Mouse (Mus musculus): Measurements from ENCODE around the gene Shroom1.
"Not testable (repeated sequence)": the region's sequence is repeated elsewhere in the genome, so short reads cannot be mapped to it uniquely, and the experiment has no call there.

The Shroom1 gene

GRCm38 (mm10) chr11:53456474-53457371 lies at the start of gene Shroom1, which contains the start of gene Gm10447:
Gene Shroom1, plus strand, starts transcription at chr11:53457205.
Gene Gm10447, minus strand, starts transcription at chr11:53457110.
- peak; percentile 63 for DNase-seq (ENCODE audit: low spot score)

DNA sequence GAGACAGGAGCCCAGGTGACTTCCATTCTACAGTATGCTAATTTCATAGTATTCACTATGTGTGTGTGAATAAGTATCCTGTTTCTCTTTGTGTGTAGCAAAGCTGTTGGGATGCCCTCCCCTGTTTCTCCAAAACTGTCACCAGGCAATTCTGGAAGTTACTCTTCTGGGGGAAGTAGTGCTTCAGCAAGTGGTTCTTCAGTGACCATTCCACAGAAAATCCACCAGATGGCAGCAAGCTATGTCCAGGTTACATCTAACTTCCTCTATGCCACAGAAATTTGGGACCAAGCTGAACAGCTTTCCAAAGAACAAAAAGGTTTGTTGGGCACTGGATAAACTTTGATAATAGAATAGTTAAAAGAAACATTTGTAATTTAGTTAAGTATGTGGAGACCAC lies 45.3 kb upstream of the Shroom1 start:
- no peak for DNase-seq (ENCODE audit: low spot score)

DNA sequence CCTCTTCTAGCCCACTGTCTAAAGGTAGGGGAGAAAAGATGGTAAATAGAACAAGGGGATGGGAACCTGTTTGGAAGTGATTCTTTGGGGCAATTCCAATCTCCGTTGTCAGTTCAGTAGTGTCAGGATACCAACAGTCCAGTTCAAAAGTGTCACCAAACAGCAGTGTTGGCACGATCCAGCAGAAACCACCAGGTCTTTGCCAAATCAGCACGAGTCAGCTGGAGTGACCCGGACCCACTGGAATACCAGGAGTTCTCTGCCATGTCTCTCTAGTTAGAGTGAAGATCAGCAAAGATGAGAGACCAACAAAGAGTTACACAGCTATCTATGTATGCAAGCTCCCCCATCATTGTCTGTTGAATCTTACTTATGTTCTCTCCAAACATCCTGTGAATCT lies 43.1 kb upstream of the Shroom1 start:
- DNase-seq (ENCODE audit: low spot score): no peak

DNA sequence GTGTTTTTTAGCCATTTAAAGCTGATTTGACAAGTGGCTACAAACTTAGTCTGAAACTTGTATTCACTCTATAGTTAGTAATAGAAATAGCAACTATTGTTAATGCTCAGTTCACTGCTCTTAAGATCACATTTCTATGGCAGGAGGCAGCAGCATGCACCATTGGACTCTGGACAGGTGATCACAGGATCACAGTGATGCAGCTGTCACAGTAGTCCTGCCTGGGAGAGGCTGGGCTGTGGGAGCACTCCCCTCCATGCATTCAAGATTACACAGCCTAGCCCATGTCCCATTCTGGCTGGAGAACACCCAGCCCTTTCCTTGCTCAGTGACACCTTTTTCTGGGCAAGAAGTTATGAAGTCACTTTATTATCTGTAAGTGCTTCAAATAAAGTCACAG lies 39.0 kb upstream of the Shroom1 start:
- no peak for DNase-seq (ENCODE audit: low spot score)

DNA sequence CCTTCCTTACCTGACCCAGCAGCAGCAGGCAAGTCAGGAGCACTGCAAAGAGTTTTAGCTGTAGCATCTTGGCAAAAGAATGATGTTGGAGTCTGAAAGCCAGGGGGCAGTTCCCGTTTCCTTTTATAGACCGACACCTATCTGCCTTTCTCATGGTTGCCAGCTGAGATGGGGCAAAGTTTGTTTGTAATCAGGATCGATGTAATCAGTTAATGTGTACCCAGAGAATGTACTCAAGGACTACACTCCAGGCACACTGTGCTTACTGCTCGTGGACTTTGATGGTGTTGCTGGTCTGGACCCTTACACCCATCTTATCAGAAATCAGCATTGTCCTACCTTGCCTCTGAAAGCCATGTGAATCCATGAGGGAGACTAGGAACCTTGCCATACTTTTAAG lies 34.0 kb upstream of the Shroom1 start, which contains the start of gene Leap2:
Gene Leap2 (minus strand): TSS at position 135 of the 400 bp plus-strand sequence.
- no peak for DNase-seq (ENCODE audit: low spot score)

DNA sequence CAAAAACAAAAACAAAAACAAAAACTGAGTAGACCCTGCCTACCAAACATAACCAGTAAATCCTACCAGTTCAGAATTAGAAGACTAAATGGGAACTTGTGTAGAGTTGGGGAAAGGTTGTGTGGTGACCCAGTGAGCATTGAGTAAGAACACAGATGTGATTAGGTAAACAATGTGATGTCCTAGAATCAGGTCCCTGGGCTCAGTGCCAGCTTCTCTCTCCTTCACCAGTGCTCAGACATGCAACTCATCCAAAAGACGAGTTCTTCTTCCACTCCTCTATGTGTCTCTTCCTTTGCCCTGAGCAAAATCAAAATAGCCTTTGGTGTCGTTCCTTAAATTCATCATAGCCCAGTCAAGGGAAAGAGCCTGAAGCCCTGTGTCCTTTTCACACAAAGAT lies 32.2 kb upstream of the Shroom1 start:
- DNase-seq (ENCODE audit: low spot score): no peak

DNA sequence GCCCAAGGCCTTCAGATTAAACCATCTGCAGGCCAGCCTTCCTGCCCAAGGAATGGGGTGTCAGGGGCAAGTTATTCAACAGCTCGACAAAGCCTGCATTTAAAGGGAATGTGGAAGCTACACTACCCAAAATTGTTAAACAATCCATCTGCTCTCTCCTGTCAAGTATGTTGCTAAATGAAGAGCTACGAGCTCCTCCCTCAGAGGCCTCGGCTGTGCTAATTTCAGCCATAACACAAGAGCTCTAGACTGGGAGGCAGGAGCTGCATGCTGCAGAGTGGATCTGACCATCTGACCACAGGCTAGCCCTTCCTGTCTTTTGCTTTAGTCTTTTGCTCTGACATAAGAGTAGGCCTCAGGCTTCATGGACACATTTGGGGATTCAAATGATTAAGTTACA lies 31.8 kb upstream of the Shroom1 start:
- DNase-seq (ENCODE audit: low spot score): no peak

DNA sequence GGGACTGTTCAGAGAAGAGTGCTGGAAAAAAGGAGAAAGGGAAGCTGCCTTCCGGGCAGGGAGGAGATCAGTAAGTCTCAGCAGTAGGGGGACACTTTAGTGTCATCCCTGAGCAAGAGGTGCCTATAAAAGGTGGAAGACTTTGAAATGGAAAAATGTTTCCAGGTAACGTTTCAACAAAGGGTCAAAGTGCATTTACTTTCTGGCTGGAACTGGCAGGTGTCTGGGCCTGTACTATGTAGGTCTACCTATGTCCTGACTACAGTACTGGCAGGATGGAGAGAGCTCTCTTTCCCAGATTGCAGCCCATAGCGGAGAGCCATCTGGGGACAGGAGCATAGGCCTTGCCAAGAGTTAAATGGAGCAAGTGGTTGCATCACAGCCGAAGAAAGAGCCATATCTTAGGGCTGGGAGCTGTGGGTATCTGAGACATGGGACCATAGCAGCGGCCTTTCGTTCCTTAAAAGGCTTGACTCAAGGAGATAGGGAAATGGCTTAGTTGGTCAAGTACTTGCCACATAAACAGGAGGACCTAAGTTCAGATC lies 31.2 kb upstream of the Shroom1 start:
- no peak for DNase-seq (ENCODE audit: low spot score)

DNA sequence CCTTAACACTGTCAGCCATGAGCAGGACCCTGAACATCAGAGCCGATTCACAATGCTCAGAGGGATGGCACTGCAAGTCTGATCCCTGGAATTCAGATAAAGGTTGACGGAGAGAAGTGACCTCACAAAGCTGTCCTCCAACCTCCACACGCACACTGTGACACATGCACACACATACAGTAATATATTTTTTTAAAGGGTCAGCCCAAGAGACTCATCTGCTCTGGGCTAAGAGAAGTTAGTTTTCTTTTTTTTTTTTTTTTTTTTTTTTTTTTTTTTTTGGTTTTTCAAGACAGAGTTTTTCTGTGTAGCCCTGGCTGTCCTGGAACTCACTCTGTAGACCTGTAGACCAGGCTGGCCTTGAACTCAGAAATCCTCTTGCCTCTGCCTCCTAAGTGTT lies 30.1 kb upstream of the Shroom1 start:
- DNase-seq (ENCODE audit: low spot score): not testable (repeated sequence)

DNA sequence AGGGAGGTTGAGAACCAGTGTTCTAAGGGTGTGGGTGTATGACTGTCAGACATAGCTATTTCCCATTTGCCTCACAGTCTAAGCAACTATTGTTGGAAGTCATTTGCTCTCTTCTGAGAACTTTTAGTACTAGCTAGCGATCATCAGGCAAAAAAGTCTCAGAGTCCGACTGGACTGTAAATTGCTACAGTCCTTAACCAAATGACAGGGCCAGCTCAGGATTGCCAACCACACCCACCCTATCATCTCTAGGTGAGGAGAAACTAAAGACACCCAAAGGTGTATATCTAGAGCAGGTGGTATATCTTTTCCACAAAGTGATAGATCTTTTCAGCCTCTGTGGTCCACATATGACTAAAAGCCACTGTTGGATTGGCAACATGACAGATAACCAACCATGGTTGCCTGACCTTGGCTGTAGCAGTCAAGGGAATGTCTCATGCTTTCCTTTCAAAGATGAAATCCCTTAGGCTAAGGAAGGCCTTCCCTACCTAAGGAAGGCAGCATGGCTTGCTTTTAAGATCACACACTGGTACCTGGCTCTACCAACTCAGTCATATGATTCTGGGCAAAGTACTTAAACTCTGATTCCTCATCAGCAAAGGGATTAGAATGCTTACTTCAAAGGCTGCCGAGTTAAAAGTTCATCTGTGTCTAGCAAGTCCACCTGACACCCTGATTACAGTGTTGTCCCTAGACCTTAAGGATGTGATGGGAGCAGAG lies 28.9 kb upstream of the Shroom1 start:
- no peak for DNase-seq (ENCODE audit: low spot score)

DNA sequence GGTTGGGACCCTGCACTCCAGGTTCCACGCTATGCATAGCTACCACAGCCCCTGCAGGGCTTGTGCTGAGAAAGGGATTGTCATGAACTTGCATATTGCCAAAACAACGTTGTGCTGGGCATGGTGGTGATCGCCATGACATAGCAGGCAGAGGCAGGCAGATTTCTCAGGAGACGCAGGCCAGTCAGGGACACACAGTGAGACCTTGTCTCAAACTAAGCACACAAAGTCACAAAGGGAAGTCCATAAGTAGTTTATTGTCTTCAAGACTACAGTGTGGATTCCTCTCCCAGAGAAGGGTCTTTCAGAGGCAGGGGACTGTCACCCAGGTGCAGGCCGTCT lies 28.3 kb upstream of the Shroom1 start:
- DNase-seq (ENCODE audit: low spot score): no peak

DNA sequence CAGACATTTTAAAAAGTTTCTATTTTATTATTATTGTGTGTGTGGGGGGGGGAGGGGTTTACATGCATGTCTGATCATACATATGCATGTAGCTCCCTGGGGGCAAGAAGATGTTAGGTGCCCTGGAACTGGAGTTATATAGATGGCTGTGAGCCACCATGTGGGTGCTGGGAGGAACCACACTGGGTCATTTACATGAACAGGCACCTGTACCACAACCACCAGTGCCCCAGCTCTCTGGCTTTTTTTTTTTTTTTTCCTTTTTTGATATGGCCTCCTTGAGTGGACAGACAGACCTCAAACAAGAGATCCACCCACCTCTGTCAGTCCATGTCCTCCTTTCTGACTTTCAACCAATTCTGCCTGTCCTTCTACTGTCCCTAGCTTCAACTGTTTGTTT lies 27.8 kb upstream of the Shroom1 start:
- DNase-seq (ENCODE audit: low spot score): no peak

- DNase-seq (ENCODE audit: low spot score): no peak
These were observed 26.7 kb upstream of the Shroom1 start for GRCm38 (mm10) chr11:53430300-53430669.

GRCm38 (mm10) chr11:53430670-53431346 lies 26.2 kb upstream of the Shroom1 start, which contains the start of the genes Uqcrq and Gdf9:
Gene Uqcrq, minus strand, starts transcription at chr11:53430831.
Gene Gdf9, plus strand, starts transcription at chr11:53431023.
- peak; percentile 99 for DNase-seq (ENCODE audit: low spot score)

GRCm38 (mm10) chr11:53431347-53432056 lies 25.5 kb upstream of the Shroom1 start:
- no peak for DNase-seq (ENCODE audit: low spot score)

DNA sequence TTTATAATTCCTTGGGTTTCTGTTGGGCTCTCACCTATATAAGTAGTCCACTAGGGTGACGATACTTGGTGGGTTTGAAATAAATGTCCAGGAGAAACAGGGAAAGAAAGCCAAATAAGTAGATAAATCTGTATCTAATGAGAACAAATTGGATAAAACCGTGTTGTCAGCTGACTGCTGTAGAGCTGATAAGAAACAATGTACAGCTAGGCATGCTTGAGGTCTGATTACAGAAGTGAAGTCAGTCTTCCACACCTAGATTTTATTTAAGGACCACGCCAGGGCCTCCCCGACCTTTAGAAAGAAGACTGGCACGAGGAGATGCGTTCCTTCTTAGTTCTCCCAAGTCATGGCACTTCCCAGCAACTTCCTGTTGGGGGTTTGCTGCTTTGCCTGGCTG lies 23.9 kb upstream of the Shroom1 start:
- DNase-seq (ENCODE audit: low spot score): no peak

GRCm38 (mm10) chr11:53435504-53435903 lies 21.5 kb upstream of the Shroom1 start:
- DNase-seq (ENCODE audit: low spot score): no peak

GRCm38 (mm10) chr11:53436338-53436737 lies 20.7 kb upstream of the Shroom1 start:
- DNase-seq (ENCODE audit: low spot score): no peak

DNA sequence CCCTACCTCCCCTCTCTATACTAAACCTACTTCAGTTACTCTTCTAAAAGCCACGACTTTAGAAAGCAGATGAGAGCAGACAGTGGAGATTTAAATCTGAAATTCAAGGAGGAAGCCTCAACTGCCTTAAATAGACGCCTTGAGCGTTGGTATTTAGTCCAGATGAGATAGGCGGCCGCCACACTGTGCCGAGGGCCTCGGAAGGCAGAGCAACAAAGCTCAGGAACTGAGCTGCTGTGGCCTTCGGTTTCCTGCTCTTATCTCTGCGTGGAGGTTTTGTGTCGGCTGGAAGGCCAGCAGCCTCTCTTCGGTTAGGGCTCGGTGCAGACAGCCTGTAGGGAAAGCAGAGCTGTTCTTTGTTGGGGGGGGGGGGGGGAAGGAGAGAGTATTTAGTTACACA lies 15.1 kb upstream of the Shroom1 start:
- peak; percentile 55 for DNase-seq (ENCODE audit: low spot score)

DNA sequence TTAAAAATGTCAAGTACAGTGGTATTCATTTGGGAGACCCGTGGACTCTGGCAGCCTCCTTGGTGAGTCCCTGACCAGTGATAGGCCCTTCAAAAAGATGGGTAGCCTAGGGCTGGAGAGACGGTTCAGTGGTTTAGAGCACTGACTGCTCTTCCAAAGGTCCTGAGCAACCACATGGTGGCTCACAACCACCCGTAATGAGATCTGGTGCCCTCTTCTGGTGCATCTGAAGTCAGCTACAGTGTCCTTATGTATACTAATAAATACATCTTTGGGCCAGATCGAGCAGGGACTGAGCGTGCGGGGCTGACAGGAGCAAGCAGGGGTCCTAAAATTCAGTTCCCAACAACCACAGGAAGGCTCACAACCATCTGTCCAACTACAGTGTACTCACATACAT lies 13.1 kb upstream of the Shroom1 start:
- no peak for DNase-seq (ENCODE audit: low spot score)

GRCm38 (mm10) chr11:53445562-53445961 lies 11.4 kb upstream of the Shroom1 start:
- no peak for DNase-seq (ENCODE audit: low spot score)

- DNase-seq (ENCODE audit: low spot score): no peak
These were observed 10.8 kb upstream of the Shroom1 start for GRCm38 (mm10) chr11:53446183-53446582.
